Mouse (Mus musculus) forebrain, postnatal 0 days (tissue): Measurements from ENCODE around the gene Adgb. TPM values are rescaled to one million over a fixed set of nuclear protein-coding genes. Genes with fewer than 3 reads are reported as not detected.
A peak's percentile ranks its signal among the peaks of the same experiment; 100 is the strongest.

Experiments
- ATAC-seq: fragments of 200-750 bp; cut with Nextera tagmentation; 2 replicates; pipeline ENCODE4 v1.8.0; 2017; ENCODE audit warnings: mild to moderate bottlenecking, moderate library complexity
- DNase-seq: peaks from one replicate; pipeline ENCODE4 v3.0.0-alpha.2; 2015
- H3K27ac ChIP-seq: fragments of 300-500 bp; sonication (generic); 2 replicates; pipeline ENCODE4 v1.5.1; 2014; ENCODE audit warnings: low read depth, mild to moderate bottlenecking, antibody characterized with exemption, low read length, moderate library complexity, mixed read lengths
- H3K27me3 ChIP-seq: fragments of 300-500 bp; sonication (generic); 2 replicates; pipeline ENCODE4 v1.6.1; 2014; ENCODE audit warnings: mild to moderate bottlenecking, low read length, mixed read lengths; ENCODE audit not compliant: insufficient read depth
- H3K36me3 ChIP-seq: fragments of 300-500 bp; sonication (generic); 2 replicates; pipeline ENCODE4 v1.6.1; 2014; ENCODE audit warnings: mild to moderate bottlenecking, moderate library complexity; ENCODE audit not compliant: insufficient read depth
- H3K4me1 ChIP-seq: fragments of 300-500 bp; sonication (generic); 2 replicates; pipeline ENCODE4 v1.6.1; 2014; ENCODE audit warnings: antibody characterized with exemption; ENCODE audit not compliant: insufficient read depth
- H3K4me2 ChIP-seq: fragments of 300-500 bp; sonication (generic); 2 replicates; pipeline ENCODE4 v1.6.1; 2014; ENCODE audit warnings: low read depth, mild to moderate bottlenecking, moderate library complexity
- H3K4me3 ChIP-seq: fragments of 300-500 bp; sonication (generic); 2 replicates; pipeline ENCODE4 v1.5.1; 2014; ENCODE audit warnings: low read depth, low read length, mixed read lengths
- H3K9ac ChIP-seq: fragments of 300-500 bp; sonication (generic); 2 replicates; pipeline ENCODE4 v1.6.1; 2014; ENCODE audit warnings: mild to moderate bottlenecking
- H3K9me3 ChIP-seq: fragments of 300-500 bp; sonication (generic); 2 replicates; pipeline ENCODE4 v1.6.1; 2016; ENCODE audit warnings: low read length
- CTCF ChIP-seq: sonication (generic); IDR thresholded peaks from 2 replicates; pipeline ENCODE4 v1.5.1; 2016; ENCODE audit warnings: antibody characterized with exemption, control low read depth, low read depth
- WGBS: fragments of 180-500 bp; shearing (Covaris S2); extraction: QIAGEN DNeasy Blood & Tissue Kit; methylation state at CpG from one replicate; pipeline ENCODE4 v1.1.7; 2014; 5-methylcytosine and 5-hydroxymethylcytosine counted together
- polyA plus RNA-seq: library from polyadenylated mRNA; unstranded; fragments of >200 nt; fragmentation: Nextera tagmentation; extraction: Ambion mirVana; gene quantifications from 2 replicates; pipeline ENCODE4 v1.2.1, GENCODE M21; 2015
- total RNA-seq: library from RNA; depleted of rRNA; stranded (reverse); fragments of >200 nt; gene quantifications from 2 replicates; pipeline ENCODE4 v1.2.3, GENCODE M21; 2014

Adgb gene
- total and polyA plus RNA-seq, 2 experiments from 2014 or later: 0.30 to 0.95 TPM

DNA sequence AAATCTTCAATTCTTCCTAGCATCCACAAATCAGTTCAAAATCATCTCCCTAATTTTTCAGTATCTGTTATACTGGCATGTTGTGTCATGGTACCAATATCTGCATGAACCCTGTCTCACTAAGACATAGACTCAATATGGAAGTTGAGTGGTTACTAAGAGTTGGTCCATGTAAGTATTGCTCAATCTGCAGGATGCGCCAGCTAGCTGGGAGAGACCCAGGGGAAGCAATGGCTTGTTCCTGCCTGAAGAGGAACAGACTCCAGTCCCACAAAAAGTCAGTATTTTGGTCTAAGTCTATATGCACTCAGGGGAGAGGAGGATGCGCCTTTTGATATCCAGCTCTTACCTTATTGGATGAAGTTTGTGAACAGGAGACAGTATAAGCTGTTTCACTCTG is 47.7 kb downstream of the Adgb start:
- no peak for DNase-seq
- H3K27me3 ChIP-seq: no peaks in the 10 kb centered on the region
- no peak overlapping the region for H3K27ac ChIP-seq
- H3K4me2 ChIP-seq: no peak overlapping the region
- no peaks in the 10 kb centered on the region for H3K36me3 ChIP-seq
- no peaks in the 10 kb centered on the region for H3K9me3 ChIP-seq
- H3K4me1 ChIP-seq: no peaks in the 10 kb centered on the region
- TF ChIP-seq CTCF: no peak
- no peak overlapping the region for H3K9ac ChIP-seq
- 93% methylated on average over 2 of the region's 2 CpGs for WGBS
- H3K4me3 ChIP-seq: no peak overlapping the region
- ATAC-seq: no peak

DNA sequence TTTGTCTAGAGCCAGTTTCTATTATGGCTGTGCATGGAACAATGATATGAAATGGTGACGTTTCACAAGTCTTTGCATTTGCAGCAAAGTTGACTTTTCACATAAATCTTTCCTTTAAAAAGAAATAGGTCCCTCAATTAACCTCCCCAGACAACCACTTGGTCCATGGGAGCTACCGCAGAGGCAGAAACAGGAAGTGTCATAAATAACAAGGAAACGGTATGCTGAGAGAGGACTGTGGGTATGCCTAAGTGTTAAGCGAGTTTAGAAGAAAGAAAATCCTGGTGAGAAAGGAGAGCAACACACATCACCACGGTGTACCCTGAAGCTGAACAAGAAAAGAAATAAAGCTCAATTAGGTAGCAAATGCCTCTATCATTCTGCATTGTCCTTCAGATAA is 61.1 kb downstream of the Adgb start:
- Histone ChIP-seq H3K36me3 (no peaks in the 10 kb centered on the region), H3K27ac (no peak overlapping the region), H3K9ac (no peak overlapping the region), H3K4me3 (no peak overlapping the region), H3K4me2 (no peak overlapping the region), H3K27me3 (no peaks in the 10 kb centered on the region), H3K4me1 (no peaks in the 10 kb centered on the region), H3K9me3 (no peaks in the 10 kb centered on the region)
- ATAC-seq (no peak), DNase-seq (no peak)
- WGBS: 86% methylated on average over 5 of the region's 5 CpGs
- no peak for TF ChIP-seq CTCF

DNA sequence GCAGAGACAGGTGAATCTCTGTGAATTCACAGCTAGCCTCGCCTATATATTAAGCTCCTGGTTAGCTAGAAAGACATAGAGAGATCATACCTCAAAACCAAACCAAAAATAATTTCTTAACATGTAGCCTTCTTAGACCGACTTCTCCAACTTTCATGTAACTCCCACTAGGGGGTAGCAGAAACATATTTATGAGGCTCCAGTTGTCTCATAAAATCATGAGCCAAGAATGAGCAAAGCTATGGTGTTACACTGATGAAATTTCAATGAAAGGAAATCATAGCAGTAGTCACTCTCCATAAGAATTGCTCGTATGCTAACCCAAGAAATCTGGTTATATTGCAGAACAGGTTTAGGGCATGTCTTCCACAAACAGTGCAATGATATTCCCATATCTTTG is 64.0 kb downstream of the Adgb start:
- DNase-seq (peak; percentile 77), ATAC-seq (peak; percentile 97)
- Histone ChIP-seq H3K4me3 (no peak overlapping the region), H3K27me3 (no peaks in the 10 kb centered on the region), H3K9ac (no peak overlapping the region), H3K27ac (no peak overlapping the region), H3K4me1 (no peaks in the 10 kb centered on the region), H3K4me2 (no peak overlapping the region), H3K36me3 (no peaks in the 10 kb centered on the region), H3K9me3 (no peaks in the 10 kb centered on the region)
- peak; percentile 81 for TF ChIP-seq CTCF
- 40% methylated on average over 3 of the region's 3 CpGs for WGBS

GRCm38 (mm10) chr10:10395784-10396481 is 76.2 kb downstream of the Adgb start:
- no peak for TF ChIP-seq CTCF
- Histone ChIP-seq H3K4me3 (no peak overlapping the region), H3K27me3 (no peaks in the 10 kb centered on the region), H3K4me1 (no peaks in the 10 kb centered on the region), H3K9me3 (no peaks in the 10 kb centered on the region), H3K27ac (no peak overlapping the region), H3K4me2 (no peak overlapping the region), H3K36me3 (no peaks in the 10 kb centered on the region), H3K9ac (no peak overlapping the region)
- DNase-seq: no peak
- no peak for ATAC-seq
- 67% methylated on average over 4 of the region's 4 CpGs for WGBS

DNA sequence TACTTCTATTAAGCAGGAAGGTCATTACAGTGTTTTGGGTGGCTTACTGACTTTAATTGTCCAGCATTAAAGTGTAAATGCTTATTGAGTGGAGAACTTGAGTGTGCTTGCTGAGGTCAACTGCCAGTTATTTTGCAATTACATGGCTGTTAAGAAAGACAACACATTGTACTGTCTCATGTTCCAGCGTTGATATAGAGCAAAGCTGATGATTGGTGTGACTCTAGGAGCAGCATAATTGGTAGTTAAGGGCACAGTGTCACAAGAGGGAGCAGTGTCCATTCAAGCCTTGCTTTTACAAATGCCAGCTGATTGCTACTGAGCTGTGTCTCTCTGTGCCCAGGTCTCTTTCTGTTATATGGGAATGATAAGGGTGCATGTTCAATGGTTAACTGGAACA is 97.5 kb downstream of the Adgb start:
- H3K4me1 ChIP-seq: no peaks in the 10 kb centered on the region
- no peaks in the 10 kb centered on the region for H3K27me3 ChIP-seq
- H3K27ac ChIP-seq: no peak overlapping the region
- ATAC-seq (no peak), DNase-seq (no peak)
- H3K4me3 ChIP-seq: no peak overlapping the region
- WGBS: 38% methylated on average over 1 of the region's 1 CpGs
- no peak for TF ChIP-seq CTCF
- no peaks in the 10 kb centered on the region for H3K9me3 ChIP-seq
- H3K9ac ChIP-seq: no peak overlapping the region
- no peak overlapping the region for H3K4me2 ChIP-seq
- H3K36me3 ChIP-seq: no peaks in the 10 kb centered on the region

DNA sequence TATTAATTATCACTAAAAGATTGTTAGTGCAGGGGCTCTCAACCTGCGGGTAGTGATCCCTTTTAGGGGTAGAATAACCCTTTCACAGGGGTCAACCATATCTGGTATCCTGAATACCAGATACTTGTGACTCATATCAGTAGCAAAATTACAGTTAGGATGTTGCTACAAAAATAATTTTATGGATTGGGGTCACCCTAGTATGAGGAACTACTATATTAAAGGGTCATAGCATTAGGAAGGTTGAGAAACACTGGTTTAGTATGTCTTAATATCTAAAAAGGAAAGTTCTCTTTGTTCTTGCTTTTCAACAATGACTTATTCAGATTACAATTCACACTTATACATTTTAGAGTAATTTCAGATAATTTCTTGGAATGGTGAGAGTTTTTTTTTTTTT is 108.1 kb downstream of the Adgb start:
- WGBS: 65% methylated on average over 1 of the region's 1 CpGs
- no peak for DNase-seq

GRCm38 (mm10) chr10:10355605-10356227 is 116.4 kb downstream of the Adgb start:
- H3K9me3 ChIP-seq: no peaks in the 10 kb centered on the region
- peak; percentile 56 for TF ChIP-seq CTCF
- WGBS: 9% methylated on average over 3 of the region's 3 CpGs
- no peaks in the 10 kb centered on the region for H3K27me3 ChIP-seq
- H3K27ac ChIP-seq: no peak overlapping the region
- no peaks in the 10 kb centered on the region for H3K36me3 ChIP-seq
- no peak overlapping the region for H3K4me3 ChIP-seq
- peak; percentile 39 for DNase-seq
- ATAC-seq: peak; percentile 71
- no peaks in the 10 kb centered on the region for H3K4me1 ChIP-seq
- no peak overlapping the region for H3K9ac ChIP-seq
- no peak overlapping the region for H3K4me2 ChIP-seq

More for the DNA sequence above, 108.1 kb downstream of the Adgb start:
- Histone ChIP-seq H3K9me3 (no peaks in the 10 kb centered on the region), H3K4me2 (no peak overlapping the region), H3K27ac (no peak overlapping the region), H3K36me3 (no peaks in the 10 kb centered on the region), H3K27me3 (no peaks in the 10 kb centered on the region), H3K4me3 (no peak overlapping the region), H3K4me1 (no peaks in the 10 kb centered on the region), H3K9ac (no peak overlapping the region)
- ATAC-seq: no peak
- TF ChIP-seq CTCF: no peak
